Mouse (Mus musculus): ENCODE measurements around the gene Arpc2. TPM values are rescaled to one million over a fixed set of nuclear protein-coding genes. Genes with fewer than 3 reads are reported as not detected.

Arpc2 gene
- polyA plus RNA-seq, 1 experiment from 2014 or later: 457 TPM

- Histone ChIP-seq H3K27ac (ENCODE audit: low read length) (0 out of 2 replicates have a peak overlapping the region, but pooled peaks have one; percentile 20), H3K4me3 (ENCODE audit: low read length) (peak overlapping the region; percentile 100), H3K9ac (replicated peaks; ENCODE audit: low read length) (peak overlapping the region; percentile 98), H3K36me3 (ENCODE audit: insufficient read depth, low read length) (no peaks in the 10 kb centered on the region), H3K9me3 (ENCODE audit: low read length) (no peaks in the 10 kb centered on the region), H3K4me1 (ENCODE audit: insufficient read depth, low read length) (peaks cover 37% of the 10 kb centered on the region), H3K4me2 (replicated peaks; ENCODE audit: low read depth, low read length) (peak overlapping the region; percentile 87), H3K27me3 (ENCODE audit: insufficient read depth, low read length) (no peaks in the 10 kb centered on the region)
- 17% methylated on average over 5 of the region's 5 CpGs for WGBS
- ATAC-seq (ENCODE audit: low FRiP score, low TSS enrichment): no peak
These were observed 1.8 kb downstream of the Arpc2 start for GRCm38 (mm10) chr1:74237671-74238070.

GRCm38 (mm10) chr1:74238136-74238535, 2.3 kb downstream of the Arpc2 start:
- no peaks in the 10 kb centered on the region for H3K36me3 ChIP-seq (ENCODE audit: insufficient read depth, low read length)
- H3K4me1 ChIP-seq (ENCODE audit: insufficient read depth, low read length): peaks cover 40% of the 10 kb centered on the region
- H3K9ac ChIP-seq (replicated peaks; ENCODE audit: low read length): peak overlapping the region; percentile 98
- H3K4me2 ChIP-seq (replicated peaks; ENCODE audit: low read depth, low read length): peak overlapping the region; percentile 87
- H3K27me3 ChIP-seq (ENCODE audit: insufficient read depth, low read length): no peaks in the 10 kb centered on the region
- H3K4me3 ChIP-seq (ENCODE audit: low read length): peak overlapping the region; percentile 100
- no peaks in the 10 kb centered on the region for H3K9me3 ChIP-seq (ENCODE audit: low read length)
- no peak overlapping the region for H3K27ac ChIP-seq (ENCODE audit: low read length)
- 67% methylated on average over 1 of the region's 1 CpGs for WGBS
- no peak for ATAC-seq (ENCODE audit: low FRiP score, low TSS enrichment)

- no peak for ATAC-seq (ENCODE audit: low FRiP score, low TSS enrichment)
- Histone ChIP-seq H3K4me3 (ENCODE audit: low read length) (peak overlapping the region; percentile 7), H3K27me3 (ENCODE audit: insufficient read depth, low read length) (no peaks in the 10 kb centered on the region), H3K27ac (ENCODE audit: low read length) (no peak overlapping the region), H3K9ac (replicated peaks; ENCODE audit: low read length) (peak overlapping the region; percentile 45; the same call in 1 of the 2 replicates), H3K4me1 (ENCODE audit: insufficient read depth, low read length) (peaks cover 48% of the 10 kb centered on the region), H3K9me3 (ENCODE audit: low read length) (no peaks in the 10 kb centered on the region), H3K36me3 (ENCODE audit: insufficient read depth, low read length) (no peaks in the 10 kb centered on the region), H3K4me2 (replicated peaks; ENCODE audit: low read depth, low read length) (peak overlapping the region; percentile 87)
- 65% methylated on average over 7 of the region's 7 CpGs for WGBS
These were observed 3.3 kb downstream of the Arpc2 start for GRCm38 (mm10) chr1:74239162-74239561.

GRCm38 (mm10) chr1:74239618-74240017, 3.7 kb downstream of the Arpc2 start:
- peak overlapping the region; percentile 87 for H3K4me2 ChIP-seq (replicated peaks; ENCODE audit: low read depth, low read length)
- no peak for ATAC-seq (ENCODE audit: low FRiP score, low TSS enrichment)
- H3K4me1 ChIP-seq (ENCODE audit: insufficient read depth, low read length): peaks cover 49% of the 10 kb centered on the region
- no peaks in the 10 kb centered on the region for H3K36me3 ChIP-seq (ENCODE audit: insufficient read depth, low read length)
- 52% methylated on average over 11 of the region's 11 CpGs for WGBS
- H3K27ac ChIP-seq (ENCODE audit: low read length): no peak overlapping the region
- H3K9me3 ChIP-seq (ENCODE audit: low read length): no peaks in the 10 kb centered on the region
- H3K27me3 ChIP-seq (ENCODE audit: insufficient read depth, low read length): no peaks in the 10 kb centered on the region
- H3K9ac ChIP-seq (replicated peaks; ENCODE audit: low read length): peak overlapping the region; percentile 46
- peak overlapping the region; percentile 7; the same call in 1 of the 2 replicates for H3K4me3 ChIP-seq (ENCODE audit: low read length)

GRCm38 (mm10) chr1:74240311-74240710, 4.4 kb downstream of the Arpc2 start:
- Histone ChIP-seq H3K27me3 (ENCODE audit: insufficient read depth, low read length) (no peaks in the 10 kb centered on the region), H3K9me3 (ENCODE audit: low read length) (no peaks in the 10 kb centered on the region), H3K4me3 (ENCODE audit: low read length) (0 out of 2 replicates have a peak overlapping the region, but pooled peaks have one; percentile 3), H3K4me1 (ENCODE audit: insufficient read depth, low read length) (peaks cover 53% of the 10 kb centered on the region), H3K36me3 (ENCODE audit: insufficient read depth, low read length) (no peaks in the 10 kb centered on the region), H3K9ac (replicated peaks; ENCODE audit: low read length) (peak overlapping the region; percentile 55; the same call in 1 of the 2 replicates), H3K27ac (ENCODE audit: low read length) (peak overlapping the region; percentile 68), H3K4me2 (replicated peaks; ENCODE audit: low read depth, low read length) (peak overlapping the region; percentile 27; the same call in 1 of the 2 replicates)
- 15% methylated on average over 6 of the region's 6 CpGs for WGBS
- ATAC-seq (ENCODE audit: low FRiP score, low TSS enrichment): no peak; the same call in 1 of the 2 replicates

GRCm38 (mm10) chr1:74240832-74241231, 4.9 kb downstream of the Arpc2 start:
- no peaks in the 10 kb centered on the region for H3K27me3 ChIP-seq (ENCODE audit: insufficient read depth, low read length)
- H3K4me2 ChIP-seq (replicated peaks; ENCODE audit: low read depth, low read length): 0 out of 2 replicates have a peak overlapping the region, but pooled peaks have one; percentile 27
- no peak for ATAC-seq (ENCODE audit: low FRiP score, low TSS enrichment)
- 0 out of 2 replicates have a peak overlapping the region, but pooled peaks have one; percentile 6 for H3K4me3 ChIP-seq (ENCODE audit: low read length)
- 53% methylated on average over 4 of the region's 4 CpGs for WGBS
- H3K9ac ChIP-seq (replicated peaks; ENCODE audit: low read length): no peak overlapping the region
- no peaks in the 10 kb centered on the region for H3K9me3 ChIP-seq (ENCODE audit: low read length)
- H3K36me3 ChIP-seq (ENCODE audit: insufficient read depth, low read length): no peaks in the 10 kb centered on the region
- peaks cover 56% of the 10 kb centered on the region for H3K4me1 ChIP-seq (ENCODE audit: insufficient read depth, low read length)
- H3K27ac ChIP-seq (ENCODE audit: low read length): peak overlapping the region; percentile 68; the same call in 1 of the 2 replicates

GRCm38 (mm10) chr1:74245525-74245924, 9.6 kb downstream of the Arpc2 start:
- Histone ChIP-seq H3K27ac (ENCODE audit: low read length) (no peak overlapping the region), H3K4me3 (ENCODE audit: low read length) (no peak overlapping the region), H3K9ac (replicated peaks; ENCODE audit: low read length) (no peak overlapping the region), H3K9me3 (ENCODE audit: low read length) (no peaks in the 10 kb centered on the region), H3K27me3 (ENCODE audit: insufficient read depth, low read length) (no peaks in the 10 kb centered on the region), H3K36me3 (ENCODE audit: insufficient read depth, low read length) (peaks cover 20% of the 10 kb centered on the region; the same call in 1 of the 2 replicates), H3K4me2 (replicated peaks; ENCODE audit: low read depth, low read length) (no peak overlapping the region), H3K4me1 (ENCODE audit: insufficient read depth, low read length) (peaks cover 56% of the 10 kb centered on the region)
- WGBS: 70% methylated on average over 2 of the region's 2 CpGs
- no peak for ATAC-seq (ENCODE audit: low FRiP score, low TSS enrichment)

- H3K9me3 ChIP-seq (ENCODE audit: low read length): no peaks in the 10 kb centered on the region
- H3K4me1 ChIP-seq (ENCODE audit: insufficient read depth, low read length): peaks cover 42% of the 10 kb centered on the region
- H3K4me2 ChIP-seq (replicated peaks; ENCODE audit: low read depth, low read length): 0 out of 2 replicates have a peak overlapping the region, but pooled peaks have one; percentile 1
- peak; percentile 79 for ATAC-seq (ENCODE audit: low FRiP score, low TSS enrichment)
- H3K9ac ChIP-seq (replicated peaks; ENCODE audit: low read length): no peak overlapping the region
- H3K36me3 ChIP-seq (ENCODE audit: insufficient read depth, low read length): peaks cover 47% of the 10 kb centered on the region
- no peak overlapping the region for H3K4me3 ChIP-seq (ENCODE audit: low read length)
- no peaks in the 10 kb centered on the region for H3K27me3 ChIP-seq (ENCODE audit: insufficient read depth, low read length)
- H3K27ac ChIP-seq (ENCODE audit: low read length): peak overlapping the region; percentile 96
- WGBS: 56% methylated on average over 1 of the region's 1 CpGs
These were observed 12.9 kb downstream of the Arpc2 start for GRCm38 (mm10) chr1:74248799-74249198.

- H3K27ac ChIP-seq (ENCODE audit: low read length): peak overlapping the region; percentile 96
- WGBS: 47% methylated on average over 5 of the region's 5 CpGs
- H3K36me3 ChIP-seq (ENCODE audit: insufficient read depth, low read length): peaks cover 48% of the 10 kb centered on the region
- H3K4me3 ChIP-seq (ENCODE audit: low read length): no peak overlapping the region
- no peaks in the 10 kb centered on the region for H3K27me3 ChIP-seq (ENCODE audit: insufficient read depth, low read length)
- ATAC-seq (ENCODE audit: low FRiP score, low TSS enrichment): peak; percentile 91
- peaks cover 37% of the 10 kb centered on the region for H3K4me1 ChIP-seq (ENCODE audit: insufficient read depth, low read length)
- H3K9ac ChIP-seq (replicated peaks; ENCODE audit: low read length): peak overlapping the region; percentile 42; the same call in 1 of the 2 replicates
- H3K4me2 ChIP-seq (replicated peaks; ENCODE audit: low read depth, low read length): peak overlapping the region; percentile 35
- no peaks in the 10 kb centered on the region for H3K9me3 ChIP-seq (ENCODE audit: low read length)
These were observed 13.6 kb downstream of the Arpc2 start for GRCm38 (mm10) chr1:74249331-74249980.

GRCm38 (mm10) chr1:74250096-74250495, 14.2 kb downstream of the Arpc2 start:
- peaks cover 52% of the 10 kb centered on the region for H3K36me3 ChIP-seq (ENCODE audit: insufficient read depth, low read length)
- no peaks in the 10 kb centered on the region for H3K27me3 ChIP-seq (ENCODE audit: insufficient read depth, low read length)
- no peak for ATAC-seq (ENCODE audit: low FRiP score, low TSS enrichment)
- H3K4me3 ChIP-seq (ENCODE audit: low read length): no peak overlapping the region
- no peak overlapping the region for H3K9ac ChIP-seq (replicated peaks; ENCODE audit: low read length)
- peak overlapping the region; percentile 96 for H3K27ac ChIP-seq (ENCODE audit: low read length)
- peak overlapping the region; percentile 35; the same call in 1 of the 2 replicates for H3K4me2 ChIP-seq (replicated peaks; ENCODE audit: low read depth, low read length)
- WGBS: 83% methylated on average over 4 of the region's 4 CpGs
- peaks cover 35% of the 10 kb centered on the region for H3K4me1 ChIP-seq (ENCODE audit: insufficient read depth, low read length)
- no peaks in the 10 kb centered on the region for H3K9me3 ChIP-seq (ENCODE audit: low read length)
